Mouse (Mus musculus): ENCODE data around the gene Gse1. TPM values are rescaled to one million over a fixed set of nuclear protein-coding genes. Genes with fewer than 3 reads are reported as not detected.

Gene Gse1
- polyA plus RNA-seq, 1 experiment from 2014 or later: 10.6 TPM

DNA sequence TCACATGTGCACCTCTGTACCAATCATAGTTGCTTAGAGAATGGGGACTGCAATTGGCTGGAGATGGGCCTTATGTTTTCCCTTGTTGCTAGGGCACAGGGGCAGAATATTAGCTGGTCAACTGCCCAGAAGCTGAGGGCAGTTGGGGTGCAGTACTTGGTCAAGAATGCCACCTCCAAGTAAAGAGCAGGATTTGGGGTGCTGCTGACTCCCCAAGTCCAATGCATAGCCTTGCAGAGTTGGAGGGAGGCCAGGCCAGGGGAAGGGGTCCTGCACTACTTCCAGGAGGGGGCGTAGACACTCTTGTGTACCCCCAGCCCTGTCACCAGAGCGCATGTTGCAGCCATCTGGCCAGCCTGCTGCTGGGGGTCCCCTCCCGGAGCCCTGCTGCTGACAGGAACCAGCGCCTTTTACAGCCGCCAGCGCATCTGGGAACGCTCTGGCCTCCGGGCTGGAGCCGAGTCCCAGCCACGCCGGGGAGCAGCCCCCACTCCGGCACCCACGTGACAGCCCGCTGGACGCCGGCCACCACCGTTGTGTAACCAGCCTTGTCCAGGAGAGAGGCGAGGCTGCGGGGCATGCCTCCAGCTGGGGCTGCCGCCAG lies 37.3 kb upstream of the Gse1 start:
- Histone ChIP-seq H3K27me3 (no peaks in the 10 kb centered on the region), H3K4me2 (replicated peaks) (peak overlapping the region; percentile 45), H3K36me3 (no peaks in the 10 kb centered on the region), H3K27ac (peak overlapping the region; percentile 87), H3K4me3 (no peak overlapping the region), H3K4me1 (peaks cover 30% of the 10 kb centered on the region), H3K9me3 (no peaks in the 10 kb centered on the region), H3K9ac (peak overlapping the region; percentile 27; the same call in 1 of the 2 replicates)
- ATAC-seq (ENCODE audit: insufficient number of reproducible peaks, insufficient read depth, low FRiP score, low TSS enrichment): peak; percentile 66
- WGBS: 27% methylated on average over 19 of the region's 20 CpGs

DNA sequence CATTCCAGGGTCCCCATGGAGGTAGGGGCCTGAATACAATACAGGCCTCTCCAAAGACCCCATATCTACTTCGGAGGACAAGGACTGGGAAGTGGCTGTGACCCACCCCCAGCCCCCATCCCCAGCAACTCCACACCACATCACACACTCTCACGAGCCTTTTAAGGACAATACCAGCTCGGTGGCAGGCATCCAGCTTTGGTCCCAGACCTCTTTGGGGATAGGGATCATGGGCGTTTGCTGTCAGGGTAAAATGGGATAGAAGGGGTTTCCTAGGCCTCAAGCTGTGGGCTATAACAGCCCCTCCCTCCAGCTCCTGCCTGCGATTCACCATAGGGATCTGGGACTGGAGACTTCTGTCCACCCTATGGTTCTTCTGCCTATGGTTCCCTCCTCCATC lies 36.6 kb upstream of the Gse1 start:
- H3K9me3 ChIP-seq: no peaks in the 10 kb centered on the region

DNA sequence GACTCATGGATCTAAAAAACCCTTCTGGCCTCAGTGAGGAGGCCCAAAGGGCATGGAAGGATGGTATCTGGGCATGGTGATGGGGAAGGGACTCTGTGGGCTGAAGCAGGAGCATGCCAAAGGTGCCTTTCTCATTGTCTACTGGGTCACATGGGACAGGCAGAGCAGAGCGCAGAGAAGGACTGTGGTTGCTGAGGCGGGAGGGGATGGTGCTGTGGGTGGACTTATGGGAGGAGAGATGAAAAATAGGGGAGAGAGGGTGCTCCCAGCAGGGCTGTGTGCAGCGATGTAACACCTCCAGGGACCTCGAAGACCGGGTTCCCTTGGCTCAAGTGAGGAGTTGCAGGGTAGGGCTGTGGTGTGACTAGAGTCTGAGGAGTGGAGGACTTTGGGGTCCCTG lies 36.1 kb upstream of the Gse1 start:
- 98% methylated on average over 5 of the region's 5 CpGs for WGBS
- H3K27ac ChIP-seq: peak overlapping the region; percentile 87
- H3K36me3 ChIP-seq: no peaks in the 10 kb centered on the region

More for the DNA sequence above, 36.6 kb upstream of the Gse1 start:
- 74% methylated on average over 5 of the region's 5 CpGs for WGBS
- no peaks in the 10 kb centered on the region for H3K27me3 ChIP-seq
- H3K36me3 ChIP-seq: no peaks in the 10 kb centered on the region
- H3K4me1 ChIP-seq: peaks cover 23% of the 10 kb centered on the region
- peak overlapping the region; percentile 45; the same call in 1 of the 2 replicates for H3K4me2 ChIP-seq (replicated peaks)
- H3K9ac ChIP-seq: 0 out of 2 replicates have a peak overlapping the region, but pooled peaks have one; percentile 27
- ATAC-seq (ENCODE audit: insufficient number of reproducible peaks, insufficient read depth, low FRiP score, low TSS enrichment): 0 out of 2 replicates have a peak, but pooled peaks have one; percentile 3
- H3K27ac ChIP-seq: peak overlapping the region; percentile 87
- H3K4me3 ChIP-seq: no peak overlapping the region

DNA sequence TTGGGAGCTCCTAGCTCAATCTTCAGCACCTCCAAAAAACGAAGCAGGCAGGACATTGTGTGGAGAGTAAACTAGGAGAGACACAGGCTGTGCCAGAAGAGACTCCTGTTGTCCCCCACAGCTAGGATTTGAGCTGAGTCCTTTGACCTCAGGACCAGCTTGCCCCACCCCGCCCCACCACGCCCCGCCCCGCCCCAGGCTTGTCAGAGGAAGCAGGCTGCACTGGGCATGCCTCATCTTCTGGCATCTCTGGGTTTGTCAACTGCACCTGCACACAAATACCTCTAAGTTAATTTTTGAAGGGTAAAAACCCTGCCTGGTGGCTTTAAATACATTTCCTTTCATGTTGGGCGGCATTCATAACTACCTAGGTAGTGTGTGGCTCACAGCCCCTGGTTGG lies 26.9 kb upstream of the Gse1 start:
- no peak overlapping the region for H3K4me2 ChIP-seq (replicated peaks)
- H3K9me3 ChIP-seq: peaks cover 8% of the 10 kb centered on the region; the same call in 1 of the 2 replicates
- no peak overlapping the region for H3K9ac ChIP-seq
- H3K36me3 ChIP-seq: no peaks in the 10 kb centered on the region
- H3K4me3 ChIP-seq: no peak overlapping the region
- no peaks in the 10 kb centered on the region for H3K27me3 ChIP-seq
- no peak overlapping the region for H3K27ac ChIP-seq
- 85% methylated on average over 6 of the region's 6 CpGs for WGBS
- no peaks in the 10 kb centered on the region for H3K4me1 ChIP-seq
- ATAC-seq (ENCODE audit: insufficient number of reproducible peaks, insufficient read depth, low FRiP score, low TSS enrichment): no peak

More for the DNA sequence above, 36.1 kb upstream of the Gse1 start:
- no peak overlapping the region for H3K4me3 ChIP-seq
- H3K4me2 ChIP-seq (replicated peaks): no peak overlapping the region
- H3K27me3 ChIP-seq: no peaks in the 10 kb centered on the region
- ATAC-seq (ENCODE audit: insufficient number of reproducible peaks, insufficient read depth, low FRiP score, low TSS enrichment): no peak
- peaks cover 18% of the 10 kb centered on the region for H3K4me1 ChIP-seq
- H3K9me3 ChIP-seq: no peaks in the 10 kb centered on the region
- H3K9ac ChIP-seq: no peak overlapping the region

DNA sequence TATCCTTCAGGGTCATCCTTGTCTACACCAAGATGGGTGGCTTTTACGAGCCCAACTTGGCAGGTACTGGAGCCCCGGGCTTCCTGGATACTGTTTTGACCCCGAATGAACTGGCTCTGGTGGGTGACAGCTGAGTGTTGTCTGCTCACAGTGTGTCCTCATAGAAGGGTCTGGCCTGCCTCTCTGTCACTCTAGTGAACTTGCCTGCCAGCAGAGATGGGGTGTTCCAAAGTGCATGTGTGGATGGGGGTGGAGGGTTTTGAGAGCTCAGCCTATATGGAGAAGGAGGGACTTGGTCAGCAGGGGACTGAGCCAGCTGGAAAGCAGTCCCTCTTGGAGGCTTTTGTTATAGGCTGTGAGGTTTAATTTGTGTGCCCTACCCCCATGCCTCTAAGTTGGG lies 25.7 kb upstream of the Gse1 start:
- H3K4me3 ChIP-seq: no peak overlapping the region
- no peak overlapping the region for H3K9ac ChIP-seq
- peaks cover 8% of the 10 kb centered on the region; the same call in 1 of the 2 replicates for H3K9me3 ChIP-seq
- no peak overlapping the region for H3K27ac ChIP-seq
- H3K4me2 ChIP-seq (replicated peaks): no peak overlapping the region
- no peaks in the 10 kb centered on the region for H3K4me1 ChIP-seq
- 58% methylated on average over 3 of the region's 3 CpGs for WGBS
- no peaks in the 10 kb centered on the region for H3K27me3 ChIP-seq
- H3K36me3 ChIP-seq: no peaks in the 10 kb centered on the region
- no peak for ATAC-seq (ENCODE audit: insufficient number of reproducible peaks, insufficient read depth, low FRiP score, low TSS enrichment)

DNA sequence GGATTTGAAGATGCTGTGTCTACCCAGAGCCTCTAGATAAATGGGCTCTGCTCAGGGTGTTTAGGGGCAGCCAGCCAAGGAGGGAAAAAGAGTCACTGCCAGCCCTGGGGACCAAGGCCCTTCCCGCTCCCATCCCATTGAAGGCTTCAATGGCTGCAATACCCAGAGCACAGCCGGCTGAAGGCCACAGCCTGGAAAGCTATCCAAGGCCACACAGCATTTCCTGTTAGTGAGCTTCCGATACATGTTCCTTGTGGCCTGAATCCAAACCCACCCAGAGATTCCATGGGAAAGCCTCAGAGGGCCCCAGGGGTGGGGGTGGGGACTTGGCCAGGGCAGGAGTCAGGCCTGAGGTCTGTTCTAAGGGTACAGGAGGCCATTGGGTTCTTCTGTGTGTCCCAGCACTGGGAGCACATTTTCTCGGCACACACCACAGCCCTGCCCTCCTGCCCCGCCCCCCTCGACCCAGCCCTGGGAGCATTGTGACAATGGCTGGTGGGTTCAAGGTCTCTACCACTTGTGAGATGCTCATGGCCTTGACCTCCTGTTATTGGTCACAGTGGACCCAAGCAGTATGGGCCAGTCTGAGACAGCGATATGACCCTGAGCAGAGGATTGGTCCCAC lies 23.4 kb upstream of the Gse1 start:
- Histone ChIP-seq H3K4me1 (peaks cover 6% of the 10 kb centered on the region), H3K36me3 (no peaks in the 10 kb centered on the region), H3K4me3 (no peak overlapping the region), H3K9ac (no peak overlapping the region), H3K27ac (no peak overlapping the region), H3K27me3 (no peaks in the 10 kb centered on the region), H3K9me3 (peaks cover 5% of the 10 kb centered on the region; the same call in 1 of the 2 replicates), H3K4me2 (replicated peaks) (no peak overlapping the region)
- WGBS: 71% methylated on average over 7 of the region's 7 CpGs
- ATAC-seq (ENCODE audit: insufficient number of reproducible peaks, insufficient read depth, low FRiP score, low TSS enrichment): no peak

DNA sequence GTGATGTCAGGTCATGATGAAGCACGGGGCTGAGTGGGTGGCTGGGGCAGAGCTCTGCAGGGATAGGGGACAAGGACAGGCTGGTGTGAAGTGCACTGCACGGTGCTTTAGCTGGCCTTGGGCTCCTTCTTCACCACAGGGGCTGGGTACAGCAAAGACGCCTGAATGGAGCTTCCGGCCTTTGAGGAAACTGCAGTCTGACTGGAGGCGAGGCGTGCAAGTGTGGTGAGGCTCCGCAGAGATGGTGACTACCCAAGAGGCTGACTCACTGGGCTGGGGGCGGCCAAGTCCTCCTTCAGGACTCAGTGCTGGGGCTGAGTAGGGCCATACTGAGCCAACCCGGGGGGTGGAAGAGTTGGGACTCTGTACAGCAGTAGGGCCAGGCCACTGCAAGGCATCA lies 22.3 kb upstream of the Gse1 start:
- Histone ChIP-seq H3K27ac (no peak overlapping the region), H3K9ac (no peak overlapping the region), H3K4me1 (peaks cover 17% of the 10 kb centered on the region), H3K36me3 (no peaks in the 10 kb centered on the region), H3K9me3 (no peaks in the 10 kb centered on the region), H3K4me3 (no peak overlapping the region), H3K4me2 (replicated peaks) (no peak overlapping the region), H3K27me3 (no peaks in the 10 kb centered on the region)
- 79% methylated on average over 9 of the region's 9 CpGs for WGBS
- no peak for ATAC-seq (ENCODE audit: insufficient number of reproducible peaks, insufficient read depth, low FRiP score, low TSS enrichment)

DNA sequence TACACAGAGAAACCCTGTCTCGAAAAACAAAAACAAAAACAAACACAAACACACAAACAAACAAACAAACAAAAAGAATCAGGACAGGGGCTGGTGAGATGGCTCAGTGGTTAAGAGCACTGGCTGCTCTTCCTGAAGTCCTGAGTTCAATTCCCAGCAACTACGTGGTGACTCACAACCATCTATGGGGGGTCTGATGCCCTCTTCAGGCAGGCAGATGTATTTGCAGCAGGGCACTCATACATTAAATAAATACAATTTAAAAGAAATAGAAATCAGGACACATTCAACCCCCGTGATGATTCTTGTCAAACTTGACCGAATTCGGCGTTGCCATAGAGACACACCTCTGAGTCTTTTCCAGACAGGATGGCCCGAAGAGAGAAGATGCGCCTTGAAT lies 20.9 kb upstream of the Gse1 start:
- no peaks in the 10 kb centered on the region for H3K36me3 ChIP-seq
- H3K9me3 ChIP-seq: no peaks in the 10 kb centered on the region
- ATAC-seq (ENCODE audit: insufficient number of reproducible peaks, insufficient read depth, low FRiP score, low TSS enrichment): no peak
- H3K9ac ChIP-seq: no peak overlapping the region
- no peaks in the 10 kb centered on the region for H3K27me3 ChIP-seq
- 89% methylated on average over 8 of the region's 8 CpGs for WGBS
- H3K4me3 ChIP-seq: no peak overlapping the region
- peaks cover 25% of the 10 kb centered on the region for H3K4me1 ChIP-seq
- H3K27ac ChIP-seq: no peak overlapping the region
- H3K4me2 ChIP-seq (replicated peaks): no peak overlapping the region

DNA sequence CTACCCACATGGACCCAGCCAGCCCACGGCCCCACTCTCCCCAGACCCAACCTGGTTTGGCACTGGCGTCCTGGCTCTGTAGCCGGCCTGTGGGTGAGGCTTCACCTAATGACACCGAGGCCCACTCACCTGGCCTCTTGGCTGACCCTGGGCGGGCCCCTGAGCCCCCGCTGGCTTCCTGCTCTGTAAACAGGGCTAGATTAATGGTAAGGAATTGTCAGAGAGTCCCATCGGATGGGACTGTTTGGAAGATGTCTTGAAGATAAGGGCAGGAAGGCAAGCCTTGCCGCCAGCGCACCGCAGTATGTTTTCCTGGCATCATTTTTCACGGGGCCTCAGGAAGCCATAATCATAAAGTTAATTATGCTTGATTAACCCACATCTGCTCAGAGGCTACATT lies 20.1 kb upstream of the Gse1 start:
- Histone ChIP-seq H3K9ac (no peak overlapping the region), H3K27ac (0 out of 2 replicates have a peak overlapping the region, but pooled peaks have one; percentile 38), H3K4me3 (no peak overlapping the region), H3K4me1 (peaks cover 25% of the 10 kb centered on the region), H3K9me3 (no peaks in the 10 kb centered on the region), H3K4me2 (replicated peaks) (no peak overlapping the region), H3K27me3 (no peaks in the 10 kb centered on the region; the same call in 1 of the 2 replicates), H3K36me3 (no peaks in the 10 kb centered on the region)
- 44% methylated on average over 11 of the region's 11 CpGs for WGBS
- no peak for ATAC-seq (ENCODE audit: insufficient number of reproducible peaks, insufficient read depth, low FRiP score, low TSS enrichment)

DNA sequence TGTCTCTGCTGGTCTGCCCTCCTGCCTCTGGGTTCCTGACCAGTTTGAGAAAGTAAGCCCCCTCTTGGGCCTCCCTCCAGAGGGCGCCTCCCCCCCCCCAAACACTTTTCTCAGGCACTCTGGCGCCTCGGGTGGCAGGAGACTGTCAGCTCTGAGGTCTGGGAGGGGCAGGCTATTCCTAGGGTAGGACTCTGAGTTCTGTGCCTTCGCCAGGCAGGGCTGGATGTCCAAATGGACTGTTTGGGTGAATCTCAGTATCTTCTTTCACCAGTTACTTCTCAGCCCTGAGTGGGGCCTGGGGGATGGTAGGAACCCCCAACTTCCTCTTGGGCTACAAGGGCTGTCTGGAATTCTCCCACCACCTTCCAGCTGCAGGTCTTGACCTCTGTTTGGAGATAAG lies 16.9 kb upstream of the Gse1 start:
- Histone ChIP-seq H3K4me3 (no peak overlapping the region), H3K36me3 (no peaks in the 10 kb centered on the region), H3K4me2 (replicated peaks) (no peak overlapping the region), H3K9ac (no peak overlapping the region), H3K9me3 (no peaks in the 10 kb centered on the region), H3K4me1 (peaks cover 39% of the 10 kb centered on the region), H3K27me3 (no peaks in the 10 kb centered on the region; the same call in 1 of the 2 replicates), H3K27ac (no peak overlapping the region)
- ATAC-seq (ENCODE audit: insufficient number of reproducible peaks, insufficient read depth, low FRiP score, low TSS enrichment): no peak
- 11% methylated on average over 4 of the region's 4 CpGs for WGBS

DNA sequence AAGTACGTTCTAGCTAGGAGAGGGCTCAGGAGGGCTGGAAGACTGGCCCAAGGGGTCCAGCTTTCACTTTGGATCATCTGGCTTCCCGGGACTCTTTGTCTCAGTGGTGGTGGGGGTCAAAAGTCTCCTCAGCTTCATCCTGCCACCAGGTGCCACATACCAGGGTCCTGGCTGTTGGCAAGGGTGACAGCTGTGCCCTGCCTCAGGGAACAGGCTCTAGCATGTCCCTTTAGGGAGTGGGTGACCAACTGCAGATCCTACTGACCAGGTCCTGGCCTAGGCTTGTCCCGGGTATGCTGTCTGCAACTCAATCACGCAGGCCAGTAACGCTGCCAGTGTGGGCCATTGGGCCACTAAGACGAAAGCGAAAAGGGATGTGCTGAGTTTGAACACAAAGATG lies 15.7 kb upstream of the Gse1 start:
- ATAC-seq (ENCODE audit: insufficient number of reproducible peaks, insufficient read depth, low FRiP score, low TSS enrichment): no peak
- Histone ChIP-seq H3K9me3 (no peaks in the 10 kb centered on the region), H3K27me3 (no peaks in the 10 kb centered on the region; the same call in 1 of the 2 replicates), H3K4me2 (replicated peaks) (no peak overlapping the region), H3K27ac (no peak overlapping the region), H3K36me3 (no peaks in the 10 kb centered on the region), H3K4me3 (no peak overlapping the region), H3K4me1 (peaks cover 51% of the 10 kb centered on the region), H3K9ac (no peak overlapping the region)
- 88% methylated on average over 7 of the region's 7 CpGs for WGBS

DNA sequence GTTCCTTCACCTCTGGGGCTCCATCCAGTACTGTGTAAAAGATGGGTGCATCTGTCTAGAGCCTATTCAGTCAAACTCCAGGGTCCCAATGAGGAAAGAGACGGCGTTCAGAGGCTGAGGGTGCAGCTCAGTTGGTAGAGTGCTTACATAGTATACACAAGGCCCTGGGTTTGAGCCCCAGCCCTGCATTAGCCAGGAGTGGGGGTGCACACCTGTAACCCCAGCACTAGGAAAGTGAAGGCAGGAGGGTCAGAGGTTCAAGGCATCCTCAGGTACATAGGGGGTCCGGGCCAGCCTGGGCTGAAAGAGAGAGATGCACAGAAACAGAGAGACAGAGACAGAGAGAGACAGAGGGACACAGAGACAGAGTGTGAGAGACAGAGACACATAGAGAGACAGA lies 15.0 kb upstream of the Gse1 start:
- WGBS: 91% methylated on average over 3 of the region's 3 CpGs
- Histone ChIP-seq H3K27ac (no peak overlapping the region), H3K4me3 (no peak overlapping the region), H3K9ac (no peak overlapping the region), H3K27me3 (no peaks in the 10 kb centered on the region; the same call in 1 of the 2 replicates), H3K4me1 (peaks cover 51% of the 10 kb centered on the region), H3K4me2 (replicated peaks) (no peak overlapping the region), H3K9me3 (no peaks in the 10 kb centered on the region), H3K36me3 (no peaks in the 10 kb centered on the region)
- ATAC-seq (ENCODE audit: insufficient number of reproducible peaks, insufficient read depth, low FRiP score, low TSS enrichment): no peak
